Mouse (Mus musculus): ENCODE data around the gene Map2k4.

Gene Map2k4

GRCm38 (mm10) chr11:65773946-65774656, 14.0 kb downstream of the Map2k4 start:
- no peak for DNase-seq (ENCODE audit: low spot score)

GRCm38 (mm10) chr11:65773535-65773934, 14.6 kb downstream of the Map2k4 start:
- DNase-seq (ENCODE audit: low spot score): no peak

- DNase-seq (ENCODE audit: low spot score): no peak
These were observed 16.6 kb downstream of the Map2k4 start for GRCm38 (mm10) chr11:65771546-65771945.

GRCm38 (mm10) chr11:65769990-65770389, 18.1 kb downstream of the Map2k4 start:
- DNase-seq (ENCODE audit: low spot score): no peak

GRCm38 (mm10) chr11:65768445-65768844, 19.7 kb downstream of the Map2k4 start:
- DNase-seq (ENCODE audit: low spot score): no peak

- no peak for DNase-seq (ENCODE audit: low spot score)
These were observed 27.2 kb downstream of the Map2k4 start for GRCm38 (mm10) chr11:65760912-65761311.

- no peak for DNase-seq (ENCODE audit: low spot score)
These were observed 28.7 kb downstream of the Map2k4 start for GRCm38 (mm10) chr11:65759350-65759749.

- no peak for DNase-seq (ENCODE audit: low spot score)
These were observed 33.9 kb downstream of the Map2k4 start for GRCm38 (mm10) chr11:65754161-65754560.

GRCm38 (mm10) chr11:65753593-65753992, 34.5 kb downstream of the Map2k4 start:
- no peak for DNase-seq (ENCODE audit: low spot score)

GRCm38 (mm10) chr11:65750546-65750945, 37.6 kb downstream of the Map2k4 start:
- DNase-seq (ENCODE audit: low spot score): no peak

- DNase-seq (ENCODE audit: low spot score): no peak
These were observed 40.7 kb downstream of the Map2k4 start for GRCm38 (mm10) chr11:65747433-65747832.

GRCm38 (mm10) chr11:65745707-65746333, 42.3 kb downstream of the Map2k4 start:
- DNase-seq (ENCODE audit: low spot score): peak; percentile 18

GRCm38 (mm10) chr11:65743866-65744265, 44.2 kb downstream of the Map2k4 start:
- DNase-seq (ENCODE audit: low spot score): no peak

- DNase-seq (ENCODE audit: low spot score): no peak
These were observed 47.3 kb downstream of the Map2k4 start for GRCm38 (mm10) chr11:65740811-65741210.

- DNase-seq (ENCODE audit: low spot score): no peak
These were observed 47.7 kb downstream of the Map2k4 start for GRCm38 (mm10) chr11:65740390-65740789.

- no peak for DNase-seq (ENCODE audit: low spot score)
These were observed 48.2 kb downstream of the Map2k4 start for GRCm38 (mm10) chr11:65739880-65740279.

GRCm38 (mm10) chr11:65734656-65735055, 53.4 kb downstream of the Map2k4 start:
- no peak for DNase-seq (ENCODE audit: low spot score)

- DNase-seq (ENCODE audit: low spot score): no peak
These were observed 58.4 kb downstream of the Map2k4 start for GRCm38 (mm10) chr11:65729623-65730217.

- no peak for DNase-seq (ENCODE audit: low spot score)
These were observed 59.2 kb downstream of the Map2k4 start for GRCm38 (mm10) chr11:65728906-65729305.

GRCm38 (mm10) chr11:65723715-65724114, 64.4 kb downstream of the Map2k4 start:
- DNase-seq (ENCODE audit: low spot score): no peak

GRCm38 (mm10) chr11:65721615-65722014, 66.5 kb downstream of the Map2k4 start:
- DNase-seq (ENCODE audit: low spot score): no peak

- no peak for DNase-seq (ENCODE audit: low spot score)
These were observed 68.1 kb downstream of the Map2k4 start for GRCm38 (mm10) chr11:65719960-65720359.

GRCm38 (mm10) chr11:65713830-65714229, 74.3 kb downstream of the Map2k4 start:
- no peak for DNase-seq (ENCODE audit: low spot score)
